Mouse (Mus musculus) gastrocnemius, adult 2 months (tissue): Measurements from ENCODE around the gene Rps12. TPM values are rescaled to one million over a fixed set of nuclear protein-coding genes. Genes with fewer than 3 reads are reported as not detected.
"Not testable (repeated sequence)": the region's sequence is repeated elsewhere in the genome, so short reads cannot be mapped to it uniquely, and the experiment has no call there.

Experiments used
- DNase-seq: peaks from one replicate; pipeline ENCODE4 v3.0.0; 2022
- H3K27ac ChIP-seq: fragments of 200-600 bp; 2 replicates; pipeline ENCODE4 v1.8.1; 2022; ENCODE audit warnings: mild to moderate bottlenecking
- H3K4me3 ChIP-seq: fragments of 200-600 bp; 2 replicates; pipeline ENCODE4 v1.8.1; 2022; ENCODE audit warnings: mild to moderate bottlenecking, moderate library complexity
- CTCF ChIP-seq: fragments of 200-600 bp; IDR thresholded peaks from 2 replicates; pipeline ENCODE4 v1.8.1; 2022; ENCODE audit warnings: antibody characterized with exemption, mild to moderate bottlenecking, moderate library complexity
- intact Hi-C: fragments of 180-260 bp; cut with DNase I; formaldehyde crosslinking; loops from one replicate; pipeline ENCODE4 v1.15.1; 2025
- total RNA-seq, 2 experiments: library from RNA; stranded (reverse); gene quantifications; 2 replicates each; pipeline ENCODE4 v1.2.3; 2021

The Rps12 gene
- total RNA-seq, 2 experiments from 2014 or later: 215 to 230 TPM

GRCm38 (mm10) chr10:23799933-23800332 lies 12.9 kb upstream of the Rps12 start:
- intact Hi-C loops: no loop called here
- TF ChIP-seq CTCF: no peak
- Histone ChIP-seq H3K4me3 (no peak overlapping the region), H3K27ac (no peak overlapping the region)
- no peak for DNase-seq

DNA sequence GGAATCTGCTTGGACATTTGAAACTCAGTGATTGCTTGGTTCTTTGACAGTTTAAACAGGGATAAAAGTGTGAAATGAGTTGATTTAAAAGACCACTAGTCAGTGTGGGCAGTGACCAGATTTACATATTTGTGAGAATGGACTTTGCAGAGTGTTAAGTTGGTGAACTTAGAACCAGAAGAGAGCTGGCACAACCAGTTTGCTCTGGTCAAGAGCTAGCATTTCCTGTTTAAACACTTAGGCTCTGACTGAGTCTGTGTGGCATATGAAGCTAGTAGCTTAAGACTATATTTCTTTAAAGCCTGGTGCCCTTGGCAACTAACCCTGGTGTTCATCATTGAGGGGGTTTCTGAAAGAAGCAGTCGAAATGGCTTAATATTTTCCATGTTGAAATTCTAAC lies 11.1 kb upstream of the Rps12 start:
- TF ChIP-seq CTCF: no peak
- peak overlapping the region; percentile 33 for H3K4me3 ChIP-seq

DNA sequence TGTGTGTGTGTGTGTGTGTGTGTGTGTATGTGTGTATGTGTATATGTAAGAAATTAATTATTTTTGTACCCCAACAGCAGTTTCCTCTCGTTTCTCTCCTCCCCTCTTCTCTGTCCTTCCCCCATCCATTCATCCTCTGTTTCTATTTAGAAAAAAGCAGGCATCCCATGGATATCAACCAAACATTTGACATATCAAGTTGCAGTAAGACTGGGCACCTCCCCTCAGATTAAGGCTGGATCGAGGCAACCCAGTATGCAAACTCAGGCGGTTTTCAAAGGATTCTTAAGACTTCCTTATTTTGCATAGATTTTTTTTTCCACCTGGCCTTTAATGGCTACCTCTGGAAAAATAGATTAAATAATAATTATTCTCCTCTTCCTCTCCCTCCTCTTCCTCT lies 10.5 kb upstream of the Rps12 start:
- DNase-seq: no peak
- H3K4me3 ChIP-seq: peak overlapping the region; percentile 81
- TF ChIP-seq CTCF: no peak
- peak overlapping the region; percentile 49 for H3K27ac ChIP-seq
- intact Hi-C loops: no loop called here

More for the DNA sequence above, 11.1 kb upstream of the Rps12 start:
- intact Hi-C loops: no loop called here
- H3K27ac ChIP-seq: peak overlapping the region; percentile 24; the same call in 1 of the 2 replicates
- DNase-seq: no peak

DNA sequence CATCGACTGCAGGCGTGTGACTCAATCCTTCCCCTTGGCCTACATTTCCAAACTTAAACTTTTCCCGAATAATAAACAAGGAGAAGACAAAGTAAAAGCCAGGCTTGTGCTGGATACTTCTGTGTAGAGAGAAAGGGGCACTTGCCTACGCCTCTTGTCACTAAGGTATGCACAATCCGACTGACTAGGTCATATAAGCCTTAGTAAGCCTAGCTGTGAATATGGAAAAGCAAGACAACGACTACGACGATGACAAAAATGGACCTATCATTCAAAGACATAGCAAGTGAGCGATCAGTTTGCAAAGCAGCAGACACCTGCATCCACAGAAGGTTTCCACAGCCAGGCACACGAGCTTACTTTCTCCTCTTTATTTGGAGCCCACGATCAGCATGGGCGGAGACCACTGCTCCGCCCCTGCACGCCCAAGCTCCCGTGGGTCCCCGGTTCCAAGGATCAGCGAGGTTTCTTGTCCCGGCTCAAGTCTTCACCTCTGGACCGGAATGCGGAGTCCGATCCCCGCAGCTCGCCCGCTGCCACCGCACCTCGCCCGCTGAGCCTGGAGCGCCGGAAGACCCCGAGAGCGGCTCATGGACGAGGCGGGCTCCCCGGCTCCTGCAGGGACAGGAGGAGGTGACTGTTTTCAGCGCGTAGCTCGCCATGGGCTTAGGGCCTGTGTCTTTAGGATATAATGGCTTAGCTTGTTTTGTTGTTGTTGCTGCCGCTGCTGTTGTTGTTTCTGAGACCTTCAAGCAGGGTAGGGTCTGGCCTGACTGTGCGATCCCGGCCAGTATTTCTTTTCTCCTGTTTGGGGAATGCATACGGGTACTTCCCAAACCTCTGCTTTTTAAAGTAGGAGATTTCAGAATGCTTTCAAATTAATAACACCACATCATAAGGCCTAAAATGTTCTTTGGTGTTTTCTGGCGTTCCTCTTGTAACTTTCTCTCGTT lies 9.8 kb upstream of the Rps12 start, which contains the start of gene Slc18b1:
Gene Slc18b1, plus strand, starts transcription at position 436 of the 953 bp plus-strand sequence.
- Histone ChIP-seq H3K4me3 (peak within 1 kb of the TSS; percentile 81), H3K27ac (peak within 1 kb of the TSS; percentile 88)
- intact Hi-C loops: no loop called here
- no peak for TF ChIP-seq CTCF
- DNase-seq: peak; percentile 59

GRCm38 (mm10) chr10:23795871-23796520 lies 8.9 kb upstream of the Rps12 start:
- intact Hi-C loops: no loop called here
- TF ChIP-seq CTCF: no peak
- DNase-seq: no peak
- peak overlapping the region; percentile 88 for H3K27ac ChIP-seq
- peak overlapping the region; percentile 81 for H3K4me3 ChIP-seq

DNA sequence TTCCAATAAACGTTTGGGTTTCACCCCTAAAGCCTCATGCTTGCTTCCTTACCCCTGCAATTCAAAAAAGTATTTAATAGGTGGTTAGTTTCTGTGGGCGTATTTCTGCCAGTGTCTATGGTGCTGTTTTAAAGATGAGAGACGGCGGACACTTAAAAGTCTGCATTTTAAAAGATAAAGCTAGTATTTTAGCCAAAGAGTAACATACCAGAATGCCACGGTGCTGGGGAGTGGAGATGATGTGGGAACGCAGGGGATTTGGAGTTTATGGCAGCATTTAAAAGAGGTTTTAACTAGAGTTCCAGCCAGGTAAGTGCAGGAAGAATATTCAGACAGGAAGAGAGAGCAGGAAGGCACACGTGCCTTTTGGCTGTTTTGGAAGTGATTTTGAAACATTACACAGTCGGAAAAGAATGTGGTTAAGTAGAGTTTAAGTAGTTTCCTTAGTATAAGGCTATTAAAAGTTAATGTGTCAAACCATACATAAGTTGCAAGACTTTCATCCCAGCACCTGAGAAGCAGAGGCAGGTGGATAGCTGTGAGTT lies 1.1 kb upstream of the Rps12 start:
- intact Hi-C loops: no loop called here
- no peak for TF ChIP-seq CTCF
- Histone ChIP-seq H3K27ac (peak overlapping the region; percentile 92), H3K4me3 (peak overlapping the region; percentile 83)
- DNase-seq: no peak

DNA sequence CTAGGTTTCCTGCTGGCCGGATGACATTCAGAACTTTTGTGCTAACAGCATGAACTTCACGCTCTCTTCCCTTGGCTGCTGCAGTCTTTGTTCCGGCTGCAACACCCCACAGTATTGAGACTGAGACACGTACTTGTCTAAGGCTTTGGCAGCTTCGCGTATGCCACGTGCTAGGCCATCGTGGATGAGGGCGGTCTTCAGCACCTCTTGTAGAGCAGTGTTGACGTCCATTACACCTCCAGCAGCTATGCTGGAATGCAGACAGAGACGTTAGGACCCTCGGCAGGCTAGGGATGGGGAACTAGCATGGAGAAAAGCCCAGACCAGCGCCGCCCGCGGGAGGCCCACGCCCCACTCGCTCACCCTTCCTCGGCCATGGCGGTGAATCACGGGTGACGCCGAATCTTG lies 440 bp downstream of the Rps12 start:
- intact Hi-C loops, DNase-seq: not testable (repeated sequence)
- H3K4me3 ChIP-seq: peak overlapping the region; percentile 83
- H3K27ac ChIP-seq: peak overlapping the region; percentile 92

GRCm38 (mm10) chr10:23786040-23786439 lies 1.0 kb downstream of the Rps12 start:
- TF ChIP-seq CTCF: no peak
- H3K4me3 ChIP-seq: peak overlapping the region; percentile 83
- intact Hi-C loops: no loop called here
- no peak for DNase-seq
- H3K27ac ChIP-seq: peak overlapping the region; percentile 92

GRCm38 (mm10) chr10:23785599-23785998 lies 1.5 kb downstream of the Rps12 start:
- intact Hi-C loops, H3K27ac ChIP-seq, DNase-seq: not testable (repeated sequence)
- H3K4me3 ChIP-seq: peak overlapping the region; percentile 83

GRCm38 (mm10) chr10:23784121-23784520 lies 3.0 kb downstream of the Rps12 start:
- no peak overlapping the region for H3K27ac ChIP-seq
- H3K4me3 ChIP-seq: no peak overlapping the region
- no peak for TF ChIP-seq CTCF
- intact Hi-C loops: no loop called here
- no peak for DNase-seq

GRCm38 (mm10) chr10:23783493-23783884 lies 3.6 kb downstream of the Rps12 start:
- no peak for DNase-seq
- intact Hi-C loops: no loop called here
- TF ChIP-seq CTCF: no peak

GRCm38 (mm10) chr10:23782855-23783492 lies 4.1 kb downstream of the Rps12 start:
- DNase-seq: no peak
- H3K4me3 ChIP-seq: no peak overlapping the region
- no peak for TF ChIP-seq CTCF
- no peak overlapping the region for H3K27ac ChIP-seq
- intact Hi-C loops: no loop called here

More at GRCm38 (mm10) chr10:23783493-23783884, 3.6 kb downstream of the Rps12 start:
- Histone ChIP-seq H3K4me3 (no peak overlapping the region), H3K27ac (no peak overlapping the region)
